Mouse (Mus musculus) heart, embryonic 10.5 days (tissue): ENCODE measurements around the gene Kif7. TPM values are rescaled to one million over a fixed set of nuclear protein-coding genes. Genes with fewer than 3 reads are reported as not detected.

ENCODE experiments used
- DNase-seq: peaks from one replicate; pipeline ENCODE4 v3.0.0-alpha.2; 2017; ENCODE audit warnings: low spot score
- H3K27ac ChIP-seq: fragments of 300-500 bp; sonication (generic); 2 replicates; pipeline ENCODE4 v1.5.1; 2016; ENCODE audit warnings: mild to moderate bottlenecking
- H3K27me3 ChIP-seq: fragments of 300-500 bp; sonication (generic); 2 replicates; pipeline ENCODE4 v1.6.1; 2016; ENCODE audit warnings: mild to moderate bottlenecking; ENCODE audit not compliant: poor library complexity, insufficient read depth, severe bottlenecking
- H3K36me3 ChIP-seq: fragments of 300-500 bp; sonication (generic); 2 replicates; pipeline ENCODE4 v1.6.1; 2016; ENCODE audit warnings: mild to moderate bottlenecking, moderate library complexity
- H3K4me1 ChIP-seq: fragments of 300-500 bp; sonication (generic); 2 replicates; pipeline ENCODE4 v1.6.1; 2016; ENCODE audit warnings: mild to moderate bottlenecking
- H3K4me3 ChIP-seq: fragments of 300-500 bp; sonication (generic); 2 replicates; pipeline ENCODE4 v1.5.1; 2016; ENCODE audit warnings: mild to moderate bottlenecking, moderate library complexity
- H3K9me3 ChIP-seq: fragments of 300-500 bp; sonication (generic); 2 replicates; pipeline ENCODE4 v1.6.1; 2016; ENCODE audit warnings: mild to moderate bottlenecking, moderate library complexity
- WGBS: fragments of 180-500 bp; shearing (Covaris S2); methylation state at CpG from one replicate; pipeline ENCODE4 v1.1.7; 2016; 5-methylcytosine and 5-hydroxymethylcytosine counted together
- polyA plus RNA-seq: library from polyadenylated mRNA; unstranded; fragments of >200 nt; fragmentation: Nextera tagmentation; extraction: Ambion mirVana; gene quantifications from 2 replicates; pipeline ENCODE4 v1.2.1, GENCODE M21; 2016

Kif7 gene
- polyA plus RNA-seq, 1 experiment from 2014 or later, result 5.2 TPM

DNA sequence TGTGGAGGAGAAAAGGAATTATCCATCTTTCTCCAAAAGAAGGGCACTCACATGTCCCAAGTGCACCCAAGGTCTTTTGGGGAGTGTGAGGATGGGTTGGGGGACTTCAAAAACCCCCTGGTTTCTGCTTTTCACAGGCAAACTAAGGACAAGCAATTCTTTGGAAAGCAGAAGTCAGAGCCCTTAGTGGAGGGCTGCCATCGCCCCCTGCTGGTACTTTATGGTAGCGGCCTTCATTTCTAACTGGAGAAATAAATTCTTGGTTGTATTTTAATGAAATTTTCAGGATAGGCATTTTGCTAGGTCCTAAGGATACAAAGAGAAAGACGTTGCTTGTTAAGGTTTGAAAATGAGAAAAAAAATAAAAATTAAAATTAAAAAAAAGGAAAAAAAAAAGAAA lies 66.5 kb downstream of the Kif7 start:
- 8% methylated on average over 3 of the region's 3 CpGs for WGBS
- no peak for DNase-seq

More for the DNA sequence above, 66.5 kb downstream of the Kif7 start:
- no peak overlapping the region for H3K4me3 ChIP-seq
- H3K27ac ChIP-seq, result no peak overlapping the region
- H3K4me1 ChIP-seq, result no peaks in the 10 kb centered on the region
- peaks cover 4% of the 10 kb centered on the region for H3K27me3 ChIP-seq
- no peaks in the 10 kb centered on the region for H3K36me3 ChIP-seq
- H3K9me3 ChIP-seq, result no peaks in the 10 kb centered on the region

Other genes starting within 250 kb of the Kif7 start
- gene Polg, start 249.4 kb downstream of the Kif7 start, polyA plus RNA-seq, result 33.2 and 43.3 TPM in 2 replicates
- not detected in 2 replicates for gene Rhcg, start 98.1 kb downstream of the Kif7 start, polyA plus RNA-seq
- gene Ticrr, start 55.5 kb downstream of the Kif7 start, polyA plus RNA-seq, result 9.2 and 15.5 TPM in 2 replicates
- gene Plin1, start 17.2 kb upstream of the Kif7 start, polyA plus RNA-seq, result not detected in 2 replicates
- 5.7 and 8.8 TPM in 2 replicates for gene Pex11a, start 27.4 kb upstream of the Kif7 start, polyA plus RNA-seq
- gene Wdr93, start 27.4 kb upstream of the Kif7 start, polyA plus RNA-seq, result 4.7 and 10.0 TPM in 2 replicates
- gene Mesp1, start 78.1 kb upstream of the Kif7 start, polyA plus RNA-seq, result 0.16 and 0.30 TPM in 2 replicates
- gene Mesp2, start 95.0 kb upstream of the Kif7 start, polyA plus RNA-seq, result 0.21 and 0.48 TPM in 2 replicates
- 6.8 and 8.3 TPM in 2 replicates for gene Anpep, start 145.3 kb upstream of the Kif7 start, polyA plus RNA-seq
- 37.7 and 41.3 TPM in 2 replicates for gene Ap3s2, start 204.9 kb upstream of the Kif7 start, polyA plus RNA-seq
- gene Arpin, start 219.6 kb upstream of the Kif7 start, polyA plus RNA-seq, result 26.0 and 30.0 TPM in 2 replicates